Mouse (Mus musculus): Measurements from ENCODE around the gene Mdm2.
"Not testable (repeated sequence)": the region's sequence is repeated elsewhere in the genome, so short reads cannot be mapped to it uniquely, and the experiment has no call there.

GRCm38 (mm10) chr10:117734104-117734852, 23.7 kb upstream of the Mdm2 start:
- not testable (repeated sequence) for TF ChIP-seq POLR2A (IDR thresholded peaks at IDR 0.05; ENCODE audit: low read depth, low read length); CTCF (conservative IDR thresholded peaks at IDR 0.05; ENCODE audit: insufficient read depth, insufficient read length, low read depth, low read length)
